Mouse (Mus musculus) MEL (cell line): ENCODE data around the gene Tbc1d7. TPM values are rescaled to one million over a fixed set of nuclear protein-coding genes. Genes with fewer than 3 reads are reported as not detected.

Source experiments
- DNase-seq: peaks from one replicate; pipeline ENCODE4 v3.0.0; 2011; ENCODE audit warnings: low read depth, low spot score
- H3K27ac ChIP-seq: 2 replicates; pipeline ENCODE4 v1.5.1; 2012; ENCODE audit warnings: low read depth, mild to moderate bottlenecking, control low read depth, low read length, moderate library complexity; ENCODE audit not compliant: control insufficient read depth
- H3K27me3 ChIP-seq, 2 experiments: fragments of 150-350 bp in 1 of 2; sonication (generic) in 1 of 2; 2 replicates each; pipeline ENCODE4 v1.6.1; 2012; ENCODE audit warnings: low read length in 2 of 2, mild to moderate bottlenecking in 2 of 2, improper control_type of control experiment in 1 of 2, moderate library complexity in 1 of 2; ENCODE audit not compliant: insufficient read depth in 2 of 2, control insufficient read depth in 1 of 2
- H3K36me3 ChIP-seq, 2 experiments: 2 replicates each; pipeline ENCODE4 v1.6.1; 2012 to 2014; ENCODE audit warnings: low read length in 2 of 2, improper control_type of control experiment in 1 of 2, inconsistent platforms in 1 of 2, mild to moderate bottlenecking in 1 of 2; ENCODE audit not compliant: insufficient read depth in 2 of 2, control insufficient read depth in 1 of 2
- H3K4me1 ChIP-seq, 2 experiments: fragments of 150-350 bp in 1 of 2; sonication (generic) in 1 of 2; 2 replicates each; pipeline ENCODE4 v1.6.1; 2012; ENCODE audit warnings: low read length in 2 of 2, improper control_type of control experiment in 1 of 2, mild to moderate bottlenecking in 1 of 2; ENCODE audit not compliant: insufficient read depth in 2 of 2, control insufficient read depth in 1 of 2
- H3K4me3 ChIP-seq, 2 experiments: fragments of 150-350 bp in 1 of 2; sonication (generic) in 1 of 2; 2 replicates each; pipeline ENCODE4 v1.5.1; 2012; ENCODE audit warnings: low read depth in 2 of 2, low read length in 2 of 2, mild to moderate bottlenecking in 2 of 2, moderate library complexity in 2 of 2, control low read depth in 1 of 2, improper control_type of control experiment in 1 of 2; ENCODE audit not compliant: control insufficient read depth in 1 of 2, insufficient read depth in 1 of 2
- H3K79me2 ChIP-seq: 2 replicates; pipeline ENCODE4 v1.6.1; 2012; ENCODE audit warnings: mild to moderate bottlenecking, low read length, moderate library complexity; ENCODE audit not compliant: control insufficient read depth, poor library complexity, insufficient read depth
- H3K9ac ChIP-seq: 2 replicates; pipeline ENCODE4 v1.6.1; 2012; ENCODE audit warnings: low read depth, mild to moderate bottlenecking, control low read depth, low read length, moderate library complexity; ENCODE audit not compliant: control insufficient read depth, poor library complexity, severe bottlenecking
- H3K9me3 ChIP-seq: fragments of 150-350 bp; sonication (generic); replicated peaks from 2 replicates; pipeline ENCODE4 v1.6.1; 2012; ENCODE audit warnings: mild to moderate bottlenecking, low read length, improper control_type of control experiment, moderate library complexity; ENCODE audit not compliant: insufficient read depth
- BHLHE40 ChIP-seq: IDR thresholded peaks from 2 replicates; pipeline ENCODE4 v1.6.1; 2012; ENCODE audit warnings: low read depth, mild to moderate bottlenecking, inconsistent platforms, low read length, improper control_type of control experiment, borderline replicate concordance
- CHD1 ChIP-seq: IDR thresholded peaks from 2 replicates; pipeline ENCODE4 v1.6.1; 2012; ENCODE audit warnings: low read depth, mild to moderate bottlenecking, inconsistent platforms, low read length, improper control_type of control experiment
- CTCF ChIP-seq, 3 experiments: IDR thresholded peaks in 2 of 3; conservative IDR thresholded peaks in 1 of 3; 2 replicates each; pipeline ENCODE4 v1.5.1; 2011 to 2012; ENCODE audit warnings: low read length in 3 of 3, low read depth in 2 of 3, mild to moderate bottlenecking in 2 of 3, improper control_type of control experiment in 1 of 3, inconsistent platforms in 1 of 3, mixed read lengths in 1 of 3, moderate library complexity in 1 of 3; ENCODE audit not compliant: control insufficient read depth in 1 of 3, insufficient read depth in 1 of 3, poor library complexity in 1 of 3, severe bottlenecking in 1 of 3
- ETS1 ChIP-seq: IDR thresholded peaks from 2 replicates; pipeline ENCODE4 v1.6.1; 2012; ENCODE audit warnings: low read depth, mild to moderate bottlenecking, inconsistent platforms, low read length, improper control_type of control experiment, moderate library complexity
- GATA1 ChIP-seq: IDR thresholded peaks from 2 replicates; pipeline ENCODE4 v1.6.1; 2011; ENCODE audit warnings: low read depth, low read length, improper control_type of control experiment
- MAZ ChIP-seq: IDR thresholded peaks from 2 replicates; pipeline ENCODE4 v1.6.1; 2012; ENCODE audit warnings: low read depth, mild to moderate bottlenecking, inconsistent platforms, low read length, improper control_type of control experiment
- MXI1 ChIP-seq: IDR thresholded peaks from 2 replicates; pipeline ENCODE4 v1.6.1; 2011; ENCODE audit warnings: mild to moderate bottlenecking, low read depth, low read length, improper control_type of control experiment
- NRF1 ChIP-seq: IDR thresholded peaks from 2 replicates; pipeline ENCODE4 v1.6.1; 2014; ENCODE audit warnings: low read depth, mild to moderate bottlenecking, inconsistent platforms, low read length, improper control_type of control experiment, moderate library complexity; ENCODE audit not compliant: poor library complexity, insufficient read depth, severe bottlenecking
- POLR2A ChIP-seq, 2 experiments: IDR thresholded peaks; 2 replicates each; pipeline ENCODE4 v1.6.1; 2011 to 2012; ENCODE audit warnings: low read length in 2 of 2, mild to moderate bottlenecking in 2 of 2, control low read depth in 1 of 2, improper control_type of control experiment in 1 of 2, low read depth in 1 of 2, moderate library complexity in 1 of 2; ENCODE audit not compliant: control insufficient read depth in 1 of 2, insufficient read depth in 1 of 2, poor library complexity in 1 of 2
- POLR2AphosphoS2 ChIP-seq: IDR thresholded peaks from 2 replicates; pipeline ENCODE4 v1.6.1; 2011; ENCODE audit warnings: low read length, improper control_type of control experiment
- POLR2AphosphoS5 ChIP-seq: IDR thresholded peaks from 2 replicates; pipeline ENCODE4 v1.6.1; 2012; ENCODE audit warnings: low read depth, borderline replicate concordance, mild to moderate bottlenecking, inconsistent platforms, low read length, moderate library complexity, mixed read lengths
- RAD21 ChIP-seq: IDR thresholded peaks from 2 replicates; pipeline ENCODE4 v1.6.1; 2011; ENCODE audit warnings: mild to moderate bottlenecking, low read depth, low read length, improper control_type of control experiment
- RCOR1 ChIP-seq: IDR thresholded peaks from 2 replicates; pipeline ENCODE4 v1.6.1; 2012; ENCODE audit warnings: low read depth, mild to moderate bottlenecking, inconsistent platforms, low read length, improper control_type of control experiment
- SMC3 ChIP-seq: IDR thresholded peaks from 2 replicates; pipeline ENCODE4 v1.6.1; 2011; ENCODE audit warnings: low read depth, low read length, improper control_type of control experiment
- TBP ChIP-seq: IDR thresholded peaks from 2 replicates; pipeline ENCODE4 v1.8.0; 2011; ENCODE audit warnings: low read depth, low read length, improper control_type of control experiment
- TCF12 ChIP-seq: IDR thresholded peaks from 2 replicates; pipeline ENCODE4 v1.6.1; 2014; ENCODE audit warnings: low read depth, mild to moderate bottlenecking, inconsistent platforms, low read length, improper control_type of control experiment, moderate library complexity
- ZC3H11A ChIP-seq: IDR thresholded peaks from 2 replicates; pipeline ENCODE4 v1.6.1; 2012; ENCODE audit warnings: low read depth, mild to moderate bottlenecking, inconsistent platforms, low read length, improper control_type of control experiment
- ZNF384 ChIP-seq: IDR thresholded peaks from 2 replicates; pipeline ENCODE4 v1.6.1; 2012; ENCODE audit warnings: low read depth, mild to moderate bottlenecking, inconsistent platforms, low read length, improper control_type of control experiment
- polyA plus RNA-seq, 2 experiments: library from polyadenylated mRNA; stranded (reverse) in 1 of 2; unstranded in 1 of 2; fragments of >175 nt in 1 of 2; fragments of >200 nt in 1 of 2; gene quantifications; 2 replicates each; pipeline versions ENCODE4 v1.2.1 to v1.2.4; 2012; ENCODE audit warnings: low replicate concordance in 2 of 2, low read depth in 1 of 2; ENCODE audit not compliant: insufficient read length in 2 of 2, insufficient read depth in 1 of 2, missing spikeins in 1 of 2
- total RNA-seq: library from RNA; depleted of rRNA; stranded (reverse); fragments of 300-350 nt; gene quantifications from 2 replicates; pipeline ENCODE4 v1.2.3, GENCODE M21; 2012

Tbc1d7 gene
- total and polyA plus RNA-seq, 3 experiments, result 11.6 to 29.4 TPM; not detected in 1

DNA sequence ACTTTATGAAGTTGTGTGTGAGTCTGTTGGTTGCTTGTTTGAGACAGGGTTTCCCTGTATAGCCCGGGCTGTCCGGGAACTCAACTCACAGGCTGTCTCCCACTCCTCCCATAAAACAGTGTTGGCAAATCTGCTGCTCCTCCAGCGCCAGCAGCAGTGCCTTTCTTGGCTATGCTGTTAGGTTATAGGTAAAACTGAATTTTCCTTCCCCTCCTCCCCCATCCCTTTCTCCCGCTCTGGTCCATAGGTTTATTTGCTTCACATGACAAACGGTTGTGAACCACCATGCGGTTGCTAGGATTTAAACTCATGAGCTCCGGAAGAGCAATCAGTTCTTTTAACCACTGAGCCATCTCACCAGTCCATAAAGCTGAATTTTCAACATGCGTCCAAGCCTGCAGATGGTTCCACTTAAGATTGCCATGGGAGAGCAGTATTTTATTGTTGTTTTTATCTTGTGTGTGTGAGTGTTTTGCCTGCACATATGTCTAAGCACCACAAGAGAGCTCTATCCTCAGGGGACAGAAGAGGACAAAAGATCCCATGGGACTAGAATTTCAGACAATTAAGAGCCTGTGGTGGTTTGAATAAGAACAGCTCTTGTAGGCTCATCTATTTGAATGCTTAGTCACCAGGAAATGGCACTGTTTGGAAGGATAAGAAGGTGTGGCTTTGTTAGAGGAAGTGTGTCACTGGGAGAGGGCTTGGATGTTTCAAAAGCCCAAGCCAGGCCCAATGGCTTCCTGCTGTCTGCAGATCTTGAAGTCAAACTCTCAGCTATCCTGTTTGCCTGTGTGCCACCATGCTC, 12.2 kb upstream of the Tbc1d7 start:
- no peak for TF ChIP-seq CHD1
- no peak for TF ChIP-seq ZNF384
- TF ChIP-seq TBP, result no peak
- TF ChIP-seq ZC3H11A, result no peak
- no peak for TF ChIP-seq POLR2A (IDR thresholded peaks at IDR 0.05; ENCODE audit: control insufficient read depth in 1 of 2, insufficient read depth in 1 of 2, low read depth in 1 of 2, low read length in 2 of 2, poor library complexity in 1 of 2)
- TF ChIP-seq BHLHE40, result peak; percentile 5; the same call in 1 of the 2 replicates
- TF ChIP-seq ETS1, result 0 out of 2 replicates have a peak, but pooled peaks have one; percentile 7
- TF ChIP-seq NRF1, result no peak
- TF ChIP-seq MXI1, result no peak
- peak; percentile 55 for DNase-seq
- H3K36me3 ChIP-seq, result peaks cover 0 to 3% of the 10 kb centered on the region in 2 experiments; a peak in 2 of 4 replicates
- peak overlapping the region; percentile 33; the same call in 1 of the 2 replicates for H3K9ac ChIP-seq
- peaks cover 0 to 10% of the 10 kb centered on the region in 2 experiments; a peak in 2 of 4 replicates for H3K4me1 ChIP-seq
- no peaks in the 10 kb centered on the region for H3K79me2 ChIP-seq
- no peaks in the 10 kb centered on the region for H3K9me3 ChIP-seq
- peak overlapping the region; percentile 14 to 23; a peak in 3 of 4 replicates for H3K4me3 ChIP-seq
- H3K27ac ChIP-seq, result no peak overlapping the region
- H3K27me3 ChIP-seq, result no peaks in the 10 kb centered on the region; a peak in 1 of 4 replicates

DNA sequence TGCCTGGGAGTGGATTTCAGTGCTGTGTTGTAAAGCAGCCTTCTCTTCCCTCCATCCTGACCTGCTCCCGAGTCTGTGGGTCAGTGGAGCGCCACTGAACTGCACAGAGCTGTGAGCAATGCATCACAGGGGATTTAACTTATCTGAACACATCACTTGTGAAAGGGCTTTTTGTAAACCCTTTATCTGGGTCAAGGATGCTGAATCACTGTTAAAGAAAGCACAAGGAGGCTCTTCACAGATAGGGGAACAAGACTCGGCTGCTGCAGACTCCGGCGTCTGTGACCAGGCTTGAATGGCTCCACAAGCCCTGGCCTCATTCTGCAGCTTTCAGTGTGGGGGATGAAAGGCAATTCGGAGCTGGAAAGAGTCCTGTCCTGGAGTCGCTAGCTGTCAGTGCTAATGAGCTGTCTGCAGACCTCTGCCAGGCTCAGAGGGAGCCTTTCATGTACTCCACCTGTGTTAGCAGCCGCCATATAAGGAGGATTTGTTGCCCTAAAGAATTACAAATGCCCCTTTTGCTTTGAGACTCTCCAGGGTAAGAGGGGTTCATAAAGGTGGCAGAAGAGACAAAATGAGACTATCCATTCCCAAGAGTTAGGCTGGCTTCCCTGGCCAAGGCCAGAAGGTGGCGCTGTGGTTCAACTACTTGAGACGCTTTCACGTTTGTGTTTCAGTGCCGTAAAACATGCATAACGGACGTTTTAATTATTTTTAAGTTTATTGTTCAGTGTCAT, 11.3 kb upstream of the Tbc1d7 start:
- H3K79me2 ChIP-seq, result no peaks in the 10 kb centered on the region
- DNase-seq, result peak; percentile 83
- peaks cover 0 to 10% of the 10 kb centered on the region in 2 experiments; a peak in 2 of 4 replicates for H3K4me1 ChIP-seq
- no peak overlapping the region for H3K27ac ChIP-seq
- TF ChIP-seq ZC3H11A (peak; percentile 91), RAD21 (peak; percentile 94), GATA1 (peak; percentile 44), ZNF384 (peak; percentile 23; the same call in 1 of the 2 replicates), RCOR1 (peak; percentile 62), CTCF (IDR thresholded peaks at IDR 0.05 in 2 of 3, conservative IDR thresholded peaks at IDR 0.05 in 1 of 3; ENCODE audit: control insufficient read depth in 1 of 3, insufficient read depth in 1 of 3, low read depth in 2 of 3, low read length in 3 of 3, poor library complexity in 1 of 3, severe bottlenecking in 1 of 3) (peak; percentile 92), POLR2AphosphoS2 (no peak), MAZ (no peak), TBP (0 out of 2 replicates have a peak, but pooled peaks have one; percentile 22), SMC3 (peak; percentile 92), TCF12 (0 out of 2 replicates have a peak, but pooled peaks have one; percentile 8), BHLHE40 (peak; percentile 60; the same call in 1 of the 2 replicates), POLR2AphosphoS5 (no peak), ETS1 (peak; percentile 13; the same call in 1 of the 2 replicates)
- peak overlapping the region; percentile 33; the same call in 1 of the 2 replicates for H3K9ac ChIP-seq
- H3K4me3 ChIP-seq, result peak overlapping the region; percentile 14 to 23; a peak in 3 of 4 replicates
- H3K9me3 ChIP-seq, result no peaks in the 10 kb centered on the region
- peaks cover 0 to 3% of the 10 kb centered on the region in 2 experiments; a peak in 2 of 4 replicates for H3K36me3 ChIP-seq
- H3K27me3 ChIP-seq, result no peaks in the 10 kb centered on the region; a peak in 2 of 4 replicates
